Mouse (Mus musculus) E14TG2a.4 (cell line): ENCODE measurements around the gene Odf2.
"Not testable (repeated sequence)": the region's sequence is repeated elsewhere in the genome, so short reads cannot be mapped to it uniquely, and the experiment has no call there.

Experiments used
- H3K27me3 ChIP-seq: 2 replicates; pipeline ENCODE4 v1.6.1; 2014; ENCODE audit warnings: low read length, control low read depth; ENCODE audit not compliant: insufficient read depth
- H3K36me3 ChIP-seq: 2 replicates; pipeline ENCODE4 v1.6.1; 2014; ENCODE audit warnings: low read length, control low read depth; ENCODE audit not compliant: insufficient read depth
- H3K4me1 ChIP-seq: replicated peaks from 2 replicates; pipeline ENCODE4 v1.6.1; 2014; ENCODE audit warnings: low read depth, low read length, control low read depth
- H3K4me3 ChIP-seq: replicated peaks from 2 replicates; pipeline ENCODE4 v1.5.1; 2014; ENCODE audit warnings: mild to moderate bottlenecking, low read length
- H3K9me3 ChIP-seq: 2 replicates; pipeline ENCODE4 v1.6.1; 2014; ENCODE audit warnings: low read length, control low read depth
- CTCF ChIP-seq: conservative IDR thresholded peaks from 2 replicates; pipeline ENCODE4 v1.5.1; 2014; ENCODE audit warnings: low read length
- NANOG ChIP-seq: IDR thresholded peaks from 2 replicates; pipeline ENCODE4 v1.6.1; 2014; ENCODE audit warnings: borderline replicate concordance, low read length, mixed read lengths
- POU5F1 ChIP-seq: IDR thresholded peaks from 2 replicates; pipeline ENCODE4 v1.6.1; 2014; ENCODE audit warnings: low read length, borderline replicate concordance

The Odf2 gene

DNA sequence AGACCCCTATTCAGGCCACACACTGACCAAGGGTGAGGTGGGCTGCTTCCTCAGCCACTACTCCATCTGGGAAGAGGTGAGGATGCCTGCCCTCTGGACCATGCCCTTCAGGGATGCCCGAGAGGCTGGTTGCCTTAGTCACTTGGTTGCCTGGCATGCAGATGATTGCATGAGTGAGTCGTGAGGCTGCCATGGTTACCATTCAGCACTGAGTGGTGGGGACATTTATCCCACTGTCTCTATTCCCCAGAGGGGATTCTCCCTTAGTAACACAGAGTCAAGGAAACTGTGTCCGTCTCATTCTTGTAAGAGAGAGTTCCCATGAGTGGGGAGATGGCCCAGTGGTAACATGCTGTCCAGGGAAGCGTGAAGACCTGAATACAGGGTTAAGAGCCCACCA lies 11.0 kb upstream of the Odf2 start:
- H3K4me3 ChIP-seq = no peak overlapping the region
- TF ChIP-seq POU5F1 = no peak
- no peak for TF ChIP-seq NANOG
- TF ChIP-seq CTCF = no peak
- H3K27me3 ChIP-seq = peaks cover 22% of the 10 kb centered on the region
- 0 out of 2 replicates have a peak, but pooled peaks cover 8% of the 10 kb centered on the region for H3K9me3 ChIP-seq
- H3K4me1 ChIP-seq = peaks cover 29% of the 10 kb centered on the region
- peaks cover 45% of the 10 kb centered on the region for H3K36me3 ChIP-seq

DNA sequence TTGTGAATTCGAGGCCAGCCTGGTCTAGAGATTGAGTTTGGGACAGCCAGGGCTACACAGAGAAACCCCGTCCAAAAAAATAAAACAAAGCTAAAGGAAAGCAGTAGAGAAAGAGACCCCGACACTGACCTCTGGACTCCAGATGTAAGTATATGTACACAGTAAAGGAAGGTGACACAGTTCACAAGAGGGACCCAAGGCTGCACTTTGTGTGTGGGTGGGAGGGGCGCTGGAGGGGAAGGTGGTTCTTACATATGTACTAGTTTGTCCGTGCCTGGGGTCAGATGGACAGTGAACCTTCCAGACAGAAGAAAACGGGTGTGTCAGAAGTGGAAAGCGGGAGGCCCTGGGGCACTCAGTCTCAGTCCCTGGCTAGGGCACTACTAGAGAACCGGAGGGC lies 9.8 kb upstream of the Odf2 start:
- Histone ChIP-seq H3K4me1 (peaks cover 33% of the 10 kb centered on the region), H3K36me3 (peaks cover 36% of the 10 kb centered on the region), H3K27me3 (peaks cover 22% of the 10 kb centered on the region), H3K9me3 (0 out of 2 replicates have a peak, but pooled peaks cover 8% of the 10 kb centered on the region), H3K4me3 (0 out of 2 replicates have a peak overlapping the region, but pooled peaks have one; percentile 10)
- no peak for TF ChIP-seq CTCF
- no peak for TF ChIP-seq POU5F1
- no peak for TF ChIP-seq NANOG

DNA sequence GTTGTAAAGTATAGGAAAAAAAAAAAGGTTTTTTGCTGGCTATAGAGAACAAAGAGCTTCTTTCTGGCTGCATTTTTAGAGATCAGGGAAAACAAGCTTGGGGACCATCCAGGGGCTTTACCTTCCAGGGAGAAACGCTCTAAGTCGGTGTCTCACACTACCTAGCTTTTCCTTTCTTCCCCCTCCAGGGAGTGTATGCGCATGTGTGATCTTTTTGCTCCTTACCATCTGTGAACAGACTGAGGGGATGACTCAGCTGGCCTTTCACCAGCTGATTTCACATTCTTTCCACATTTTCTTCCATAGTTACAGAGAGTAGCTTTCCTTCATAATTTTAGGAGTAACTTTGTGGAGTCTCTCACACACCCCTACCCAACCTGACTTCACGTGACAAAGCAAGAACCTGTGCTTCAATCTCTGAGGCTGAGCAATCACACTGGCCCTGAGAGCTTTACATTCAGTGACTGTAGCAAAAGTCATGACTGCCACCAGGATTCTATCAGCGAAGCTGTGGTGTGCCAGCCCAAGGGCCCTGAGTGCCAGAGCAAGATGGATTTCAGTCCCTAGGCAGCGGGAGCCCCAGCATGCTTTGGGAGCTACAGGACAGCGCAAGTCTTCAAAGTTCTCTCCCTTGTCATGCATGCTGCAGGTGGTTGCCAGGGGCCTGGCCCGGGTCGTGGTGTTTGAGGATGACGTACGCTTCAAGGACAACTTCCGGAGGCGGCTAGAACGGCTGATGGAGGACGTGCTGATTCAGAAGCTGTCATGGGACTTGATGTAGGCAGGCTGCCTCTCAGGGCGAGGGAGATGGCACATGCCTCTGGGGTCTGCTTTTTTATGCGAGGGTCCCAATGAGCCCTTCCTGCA lies 8.8 kb upstream of the Odf2 start:
- Histone ChIP-seq H3K27me3 (peaks cover 19% of the 10 kb centered on the region), H3K4me3 (peak overlapping the region; percentile 23; the same call in 1 of the 2 replicates), H3K9me3 (0 out of 2 replicates have a peak, but pooled peaks cover 8% of the 10 kb centered on the region), H3K36me3 (peaks cover 31% of the 10 kb centered on the region), H3K4me1 (peaks cover 33% of the 10 kb centered on the region)
- no peak for TF ChIP-seq POU5F1
- no peak for TF ChIP-seq CTCF
- no peak for TF ChIP-seq NANOG

DNA sequence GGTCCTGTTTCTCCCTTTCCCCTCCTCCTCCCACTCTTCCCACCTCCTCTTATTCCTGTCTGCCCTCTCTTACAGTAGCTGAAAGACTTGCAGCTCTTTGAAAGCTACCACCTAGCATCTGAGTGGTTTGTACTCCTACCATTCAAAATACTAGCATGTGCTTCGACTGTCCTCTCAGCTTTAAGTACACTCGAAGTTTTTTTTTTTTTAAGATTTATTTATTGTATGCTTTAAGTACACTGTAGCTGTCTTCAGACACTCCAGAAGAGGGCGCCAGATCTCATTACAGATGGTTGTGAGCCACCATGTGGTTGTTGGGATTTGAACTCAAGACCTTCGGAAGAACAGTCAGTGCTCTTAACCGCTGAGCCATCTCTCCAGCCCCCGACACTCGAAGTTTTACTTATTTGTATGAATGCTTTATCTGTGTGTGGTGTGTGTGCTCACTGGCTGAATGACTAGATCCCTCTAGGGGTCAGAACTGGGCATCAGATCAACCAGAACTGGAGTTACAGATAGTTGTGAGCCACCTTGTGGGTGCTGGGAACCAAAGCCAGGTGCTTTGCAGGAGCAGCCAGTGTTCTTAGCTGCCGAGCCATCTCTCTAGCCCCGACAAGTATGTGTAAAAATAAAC lies 2.2 kb upstream of the Odf2 start:
- not testable (repeated sequence) for H3K36me3 ChIP-seq, H3K9me3 ChIP-seq, H3K4me3 ChIP-seq
- Histone ChIP-seq H3K27me3 (0 out of 2 replicates have a peak, but pooled peaks cover 11% of the 10 kb centered on the region), H3K4me1 (peaks cover 27% of the 10 kb centered on the region)
- peak; percentile 15 for TF ChIP-seq CTCF

DNA sequence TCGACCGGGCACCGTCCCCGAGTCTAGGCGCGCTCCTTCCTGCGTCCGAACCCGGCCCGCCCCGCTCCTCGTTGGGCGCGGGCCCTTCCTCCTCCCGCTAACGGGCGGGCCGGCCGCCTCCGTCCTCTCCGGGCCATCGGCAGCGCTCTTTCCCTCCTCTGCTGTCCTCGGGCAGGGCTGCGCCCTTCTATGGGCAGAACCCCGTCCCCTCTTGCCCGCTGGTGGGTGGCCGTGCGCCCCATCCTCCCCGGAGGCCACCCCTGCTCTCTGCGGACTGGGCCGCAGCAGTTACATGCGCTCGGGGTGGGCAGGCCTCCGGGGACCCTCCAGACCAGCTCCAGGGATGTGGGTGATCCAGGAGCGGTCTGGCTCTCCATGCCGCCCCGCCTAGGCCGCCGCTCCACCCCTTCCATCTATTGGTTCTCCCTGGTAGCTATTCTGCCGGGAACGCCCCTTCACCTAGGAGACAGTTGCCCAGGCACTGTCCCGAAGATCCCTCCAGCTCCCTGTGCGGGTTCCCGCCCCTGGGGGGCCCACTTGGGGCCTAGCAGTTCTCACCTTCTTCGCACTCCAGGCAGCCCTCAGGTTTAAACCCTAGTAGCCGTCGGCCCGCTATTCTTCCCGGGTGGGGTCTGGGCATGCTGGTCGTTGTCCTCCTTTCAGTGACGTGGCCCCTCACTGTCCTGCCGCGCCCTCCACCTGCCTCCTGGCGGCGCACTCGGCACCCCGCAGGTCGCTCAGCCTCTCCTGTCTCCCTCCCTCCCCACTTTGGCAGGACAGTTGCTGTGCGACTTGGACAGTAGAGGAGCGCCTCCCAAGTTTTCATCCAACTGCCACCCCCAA lies 1.2 kb downstream of the Odf2 start:
- H3K36me3 ChIP-seq = peaks cover 43% of the 10 kb centered on the region
- H3K27me3 ChIP-seq = 0 out of 2 replicates have a peak, but pooled peaks cover 11% of the 10 kb centered on the region
- no peak for TF ChIP-seq CTCF
- TF ChIP-seq NANOG = no peak
- no peak for TF ChIP-seq POU5F1

DNA sequence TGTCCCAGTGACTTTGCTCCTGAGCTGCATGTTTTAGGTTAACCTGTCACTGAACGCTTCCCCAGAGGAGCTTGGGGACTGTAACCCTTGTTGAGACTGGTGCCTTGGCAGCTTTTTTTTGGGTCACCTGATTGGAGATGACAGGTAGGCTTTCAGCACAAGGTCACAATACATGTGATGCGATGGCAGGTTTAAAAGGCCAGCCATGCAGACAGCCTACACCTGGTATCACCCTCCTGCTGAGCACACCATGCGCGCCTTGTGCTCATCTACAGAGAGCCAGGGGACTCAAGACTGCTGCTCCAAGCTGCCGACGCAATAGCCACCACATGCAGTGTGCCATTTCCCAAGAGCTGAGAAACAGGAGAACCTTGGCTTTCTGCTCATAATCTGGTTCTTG lies 2.8 kb downstream of the Odf2 start:
- TF ChIP-seq POU5F1 = no peak
- TF ChIP-seq CTCF = no peak
- no peak for TF ChIP-seq NANOG
- Histone ChIP-seq H3K4me3 (peak overlapping the region; percentile 100), H3K36me3 (peaks cover 58% of the 10 kb centered on the region), H3K4me1 (peaks cover 40% of the 10 kb centered on the region), H3K27me3 (0 out of 2 replicates have a peak, but pooled peaks cover 8% of the 10 kb centered on the region), H3K9me3 (no peaks in the 10 kb centered on the region)

More for the DNA sequence above, 1.2 kb downstream of the Odf2 start:
- no peaks in the 10 kb centered on the region for H3K9me3 ChIP-seq
- H3K4me3 ChIP-seq = peak overlapping the region; percentile 100
- H3K4me1 ChIP-seq = peaks cover 40% of the 10 kb centered on the region

DNA sequence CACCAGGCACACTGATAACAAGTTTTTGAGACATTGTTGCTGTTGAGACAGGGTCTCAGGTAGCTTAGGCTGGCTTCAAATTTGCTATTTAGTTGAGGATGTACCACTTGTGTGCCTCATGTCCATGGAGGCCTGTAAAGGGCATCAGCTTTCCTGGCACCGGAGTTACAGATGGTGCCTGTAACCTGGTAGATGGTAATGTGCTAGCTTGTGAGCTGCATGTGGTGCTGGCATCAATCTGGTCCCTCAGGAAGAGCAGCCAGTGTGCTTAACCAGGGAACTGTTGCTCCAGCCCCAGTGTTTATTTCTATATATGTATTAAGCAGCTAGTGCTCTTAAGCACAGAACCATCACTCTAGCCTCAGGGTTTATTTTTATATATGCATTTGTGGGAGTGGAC lies 7.0 kb downstream of the Odf2 start:
- peaks cover 39% of the 10 kb centered on the region for H3K4me1 ChIP-seq
- TF ChIP-seq CTCF (no peak), POU5F1 (no peak), NANOG (no peak)
- H3K27me3 ChIP-seq = no peaks in the 10 kb centered on the region
- H3K36me3 ChIP-seq = peaks cover 100% of the 10 kb centered on the region
- H3K9me3 ChIP-seq = no peaks in the 10 kb centered on the region
- no peak overlapping the region for H3K4me3 ChIP-seq

DNA sequence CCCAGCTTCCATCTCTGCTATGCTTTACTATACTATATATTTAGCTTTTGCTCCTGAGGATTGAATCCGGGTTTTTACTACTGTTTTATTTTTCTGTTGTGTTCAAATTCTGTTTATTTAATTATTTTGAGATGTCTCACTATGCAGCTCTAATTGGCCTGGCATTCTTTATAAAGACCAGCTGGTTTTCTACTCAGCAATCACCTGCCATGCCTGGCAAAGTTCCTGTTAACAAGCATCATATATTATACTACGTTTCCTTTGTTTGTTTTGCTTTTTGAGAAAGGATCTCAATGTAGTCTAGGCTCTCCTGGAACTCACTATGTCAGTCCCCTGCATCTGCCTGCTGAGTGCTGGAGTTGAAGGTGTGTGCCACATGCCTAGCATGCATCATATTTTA lies 8.3 kb downstream of the Odf2 start:
- Histone ChIP-seq H3K4me1 (peaks cover 39% of the 10 kb centered on the region), H3K27me3 (no peaks in the 10 kb centered on the region), H3K36me3 (peaks cover 100% of the 10 kb centered on the region), H3K4me3 (no peak overlapping the region), H3K9me3 (no peaks in the 10 kb centered on the region)
- TF ChIP-seq POU5F1 = no peak
